Mouse (Mus musculus) stomach, postnatal 0 days (tissue): ENCODE data around the gene Rbms3.

Experiments used
- CTCF ChIP-seq: IDR thresholded peaks from 2 replicates; pipeline ENCODE4 v1.5.1; 2016; ENCODE audit warnings: antibody characterized with exemption, low read depth, mild to moderate bottlenecking, moderate library complexity
- EP300 ChIP-seq: optimal IDR thresholded peaks from 2 replicates; pipeline ENCODE3; 2016; ENCODE audit warnings: antibody characterized with exemption

GRCm38 (mm10) chr9:117291066-117291850 lies 338.5 kb downstream of the Rbms3 start:
- TF ChIP-seq EP300 (no peak), CTCF (no peak)
